Mouse (Mus musculus) Muller cell, postnatal 12 days (primary cell): Measurements from ENCODE around the gene Synj1.
A peak's percentile ranks its signal among the peaks of the same experiment; 100 is the strongest.

ENCODE experiments used
- DNase-seq: peaks from one replicate; pipeline ENCODE4 v3.0.0-alpha.2; 2015; ENCODE audit errors: inconsistent ontology term

Synj1 gene

DNA sequence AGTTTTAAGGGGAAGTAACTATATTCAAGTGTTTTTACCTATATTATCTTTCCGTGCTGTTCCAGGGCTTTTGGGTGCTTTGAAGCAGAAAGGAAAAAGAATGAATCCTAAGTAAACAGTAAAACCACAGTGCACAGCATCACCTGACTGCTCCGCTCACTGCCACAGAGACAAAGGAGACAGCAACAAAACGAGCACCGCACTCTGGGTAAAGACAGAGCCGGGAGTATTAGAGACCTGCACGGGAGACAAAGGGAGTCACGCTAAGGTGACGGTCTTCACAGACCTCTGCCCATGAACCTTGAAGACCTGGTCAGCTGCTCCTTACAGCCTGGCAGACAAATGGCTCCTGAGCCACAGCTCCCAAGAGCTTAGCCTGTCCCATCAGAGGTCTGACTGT, 64.1 kb downstream of the Synj1 start:
- no peak for DNase-seq

DNA sequence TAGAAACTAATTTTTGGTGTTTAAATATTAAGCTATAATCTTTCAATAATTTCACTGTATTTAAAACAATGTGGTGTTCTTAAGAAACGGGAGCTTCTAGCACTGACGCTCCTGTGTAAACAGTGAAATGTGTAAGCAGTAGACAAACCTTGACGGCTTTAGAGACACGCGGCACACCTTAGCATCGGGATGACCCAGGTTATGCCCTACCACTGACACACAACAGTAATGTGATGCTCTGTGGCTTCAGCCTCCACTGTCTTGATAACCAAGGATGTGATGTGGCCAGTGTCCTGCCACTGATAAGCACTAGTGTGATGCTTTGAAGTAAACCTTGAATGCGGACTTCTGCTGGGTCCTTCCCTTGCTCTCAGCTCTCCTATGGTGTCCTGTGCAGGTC, 69.9 kb downstream of the Synj1 start:
- no peak for DNase-seq

DNA sequence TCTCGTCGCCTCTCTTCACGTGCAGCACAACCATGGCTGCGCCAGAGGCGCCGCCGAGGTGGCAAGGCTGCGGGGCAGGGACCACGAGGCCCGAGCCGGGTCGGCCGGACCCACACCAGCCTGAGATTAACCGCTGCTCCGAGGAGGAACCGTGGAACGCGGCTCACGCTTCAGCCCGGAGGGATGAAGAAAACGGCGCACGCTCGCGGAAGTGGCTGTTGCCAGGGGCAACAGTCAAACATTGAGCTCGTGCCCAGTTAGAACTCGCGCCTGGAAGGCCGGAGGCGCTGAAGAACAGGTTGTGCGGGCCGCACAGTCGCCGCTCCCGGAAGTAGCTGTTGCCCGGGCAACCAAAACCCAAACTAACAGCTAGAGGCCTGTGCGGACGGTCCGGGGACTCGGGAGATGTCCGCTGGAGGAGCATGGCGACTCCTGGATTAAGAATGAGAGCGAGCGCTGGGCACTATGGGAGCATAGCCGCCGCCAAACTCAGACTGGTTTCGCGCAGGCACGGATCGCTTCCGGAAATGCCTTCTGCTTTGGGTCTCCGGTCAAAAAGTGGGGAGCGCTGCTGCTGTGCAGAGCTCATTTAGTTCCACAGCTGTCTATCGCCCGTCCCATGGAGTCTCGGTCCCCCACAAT, 76.3 kb downstream of the Synj1 start, which contains the start of gene Cfap298:
Gene Cfap298 (minus strand): TSS at position 428 of the 642 bp plus-strand sequence.
- DNase-seq, result peak; percentile 95

DNA sequence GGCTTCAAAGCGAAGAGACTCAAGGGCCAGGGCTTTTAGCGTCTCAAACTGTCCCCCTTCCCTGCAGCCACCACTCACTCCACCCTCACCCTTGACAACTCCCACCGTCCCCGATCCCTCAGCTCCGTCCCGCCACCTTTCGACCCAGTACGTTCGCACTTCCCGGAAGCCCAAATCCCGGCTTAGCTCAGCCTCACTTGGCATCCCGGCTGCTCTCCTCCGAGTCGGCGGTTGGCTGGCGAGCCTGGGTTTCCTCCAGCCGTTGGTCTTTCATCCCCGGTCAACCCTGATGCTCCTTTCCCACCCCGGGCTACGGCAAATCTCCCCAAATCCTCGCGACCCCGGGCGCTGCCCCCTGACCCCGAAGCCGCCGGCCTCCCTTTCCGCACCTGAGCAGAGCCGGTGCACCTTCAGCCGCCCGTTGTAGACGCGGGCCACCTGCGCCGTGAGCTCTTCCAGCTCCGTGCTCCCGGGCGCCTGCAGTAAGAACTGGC, 76.9 kb downstream of the Synj1 start:
- DNase-seq, result peak; percentile 76

DNA sequence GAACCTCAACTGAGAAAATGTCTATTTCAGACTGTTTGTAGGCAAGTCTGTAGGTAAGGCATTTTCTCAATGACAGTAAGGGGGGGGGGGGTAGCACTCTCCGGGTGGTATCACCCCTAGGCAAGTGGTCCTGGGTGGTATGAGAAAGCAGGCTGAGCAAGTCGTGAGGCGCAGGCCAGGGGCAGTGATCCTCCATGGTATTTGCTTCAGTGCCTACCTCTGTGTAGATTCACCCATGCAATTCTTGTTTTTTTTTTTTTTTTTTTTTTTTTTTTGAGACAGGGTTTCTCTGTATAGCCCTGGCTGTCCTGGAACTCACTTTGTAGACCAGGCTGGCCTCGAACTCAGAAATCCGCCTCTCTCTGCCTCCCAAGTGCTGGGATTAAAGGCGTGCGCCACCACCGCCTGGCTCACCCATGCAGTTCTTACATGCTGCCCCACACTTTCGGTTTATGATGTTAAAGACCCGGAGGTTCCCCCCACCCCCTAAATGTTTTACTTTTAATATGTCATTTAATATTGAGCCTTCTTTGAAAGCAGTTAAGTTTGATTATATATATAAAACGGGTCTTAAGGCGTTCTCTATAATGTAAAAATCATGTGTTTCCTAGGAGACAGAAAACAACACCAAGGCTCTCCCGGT, 77.5 kb downstream of the Synj1 start:
- no peak for DNase-seq

DNA sequence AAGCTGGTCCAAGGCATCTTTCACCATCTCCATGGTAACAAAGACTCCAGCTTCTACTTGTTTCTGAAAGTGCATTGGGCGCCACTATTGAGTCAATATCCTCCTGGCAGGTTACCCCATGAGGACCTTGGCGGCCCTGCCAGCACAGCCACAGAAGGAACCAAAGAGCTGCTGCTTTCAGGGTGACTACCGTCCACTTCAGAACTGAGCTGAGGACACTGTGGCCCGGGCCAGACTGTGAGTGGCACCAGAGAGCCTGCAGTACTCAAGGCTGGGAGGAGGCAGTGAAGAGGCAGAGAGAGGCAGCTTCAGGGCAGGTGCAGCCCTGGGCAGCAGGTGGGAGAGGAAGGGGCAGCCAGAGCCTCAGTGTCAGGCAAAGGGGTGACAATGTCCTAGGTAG, 83.7 kb downstream of the Synj1 start:
- DNase-seq, result no peak

DNA sequence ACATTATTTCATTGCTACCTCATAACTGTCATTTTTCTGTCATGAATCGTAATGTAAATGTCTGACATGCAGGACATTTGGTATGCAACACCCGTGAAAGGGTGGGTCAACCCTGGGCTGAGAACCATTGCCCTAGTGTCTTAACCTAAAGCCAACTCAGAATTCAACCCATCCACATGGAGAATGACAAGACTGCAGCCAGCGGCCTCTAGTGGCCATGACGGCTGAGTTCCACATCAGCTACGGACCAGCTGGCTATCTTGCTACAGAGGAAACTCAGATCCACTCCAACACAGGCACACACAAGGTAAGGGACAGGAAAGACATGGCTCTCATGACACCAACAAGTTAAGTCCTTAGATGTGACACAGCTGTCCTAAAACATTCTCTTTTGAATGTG, 85.6 kb downstream of the Synj1 start:
- DNase-seq, result peak; percentile 46

DNA sequence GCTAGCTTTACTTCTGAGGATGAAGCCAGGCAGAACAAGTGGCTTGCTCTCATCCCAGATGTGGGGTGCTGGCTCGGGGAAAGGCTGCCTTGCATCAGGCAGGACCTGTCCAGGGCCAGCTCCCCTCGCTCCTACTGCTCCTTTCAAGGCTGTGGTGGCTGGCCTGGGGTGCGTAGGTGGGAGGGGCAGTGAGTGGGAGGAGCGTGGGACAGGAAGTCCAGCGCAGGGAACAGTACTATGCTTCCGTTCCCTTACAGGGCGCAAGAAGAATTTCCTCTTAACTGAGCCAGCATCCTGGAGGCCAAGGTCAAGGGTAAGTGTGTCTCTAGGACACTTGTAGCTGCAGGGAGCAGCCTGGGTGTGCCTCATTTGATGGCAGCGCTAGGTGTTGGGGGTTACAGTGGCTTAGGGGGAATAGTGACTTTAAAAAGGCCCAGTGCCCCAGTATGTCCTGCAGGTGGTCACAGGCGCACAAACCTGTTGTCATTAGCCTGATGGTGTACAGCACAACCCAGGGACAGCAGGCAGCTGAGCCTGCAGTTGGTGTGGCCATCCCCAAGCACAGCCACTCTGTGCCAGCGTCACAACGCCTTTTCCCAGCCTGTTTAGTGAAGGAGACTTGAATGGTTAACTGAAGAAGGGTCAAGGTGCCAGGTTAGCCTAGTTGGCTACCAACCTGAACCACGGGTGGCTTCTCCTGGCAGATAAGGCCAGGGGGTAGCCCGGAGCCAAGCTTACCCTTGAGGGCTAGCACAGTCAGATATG, 86.3 kb downstream of the Synj1 start:
- DNase-seq, result no peak

DNA sequence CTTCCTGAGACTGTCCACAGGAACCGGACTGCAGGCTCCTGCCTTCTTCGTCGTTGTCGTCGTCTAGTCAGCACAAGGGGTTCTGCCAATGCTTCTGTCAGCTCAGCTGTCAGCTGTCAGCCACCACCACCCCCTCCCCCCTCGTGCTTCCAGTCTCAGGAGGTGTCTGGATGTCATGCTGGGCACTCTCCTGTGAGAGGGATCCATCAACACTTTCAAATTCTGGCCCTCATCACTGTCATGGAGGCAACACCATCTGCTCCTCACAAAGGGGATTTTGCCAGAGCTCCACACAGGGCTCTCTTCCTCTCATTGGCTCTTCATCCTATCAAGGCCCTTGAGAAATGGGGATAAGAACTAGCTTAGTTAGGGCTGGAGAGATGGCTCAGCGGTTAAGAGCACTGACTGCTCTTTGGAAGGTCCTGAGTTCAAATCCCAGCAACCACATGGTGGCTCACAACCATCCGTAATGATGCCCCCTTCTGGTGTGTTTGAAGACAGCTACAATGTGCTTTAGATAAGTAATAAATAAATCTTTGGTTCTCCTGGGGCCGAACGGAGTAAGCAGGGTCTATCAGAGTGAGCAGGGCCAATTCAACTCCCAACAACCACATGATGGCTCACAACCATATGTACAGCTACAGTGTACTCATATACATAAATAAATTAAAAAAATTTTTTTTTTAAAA, 89.5 kb downstream of the Synj1 start:
- DNase-seq, result no peak

DNA sequence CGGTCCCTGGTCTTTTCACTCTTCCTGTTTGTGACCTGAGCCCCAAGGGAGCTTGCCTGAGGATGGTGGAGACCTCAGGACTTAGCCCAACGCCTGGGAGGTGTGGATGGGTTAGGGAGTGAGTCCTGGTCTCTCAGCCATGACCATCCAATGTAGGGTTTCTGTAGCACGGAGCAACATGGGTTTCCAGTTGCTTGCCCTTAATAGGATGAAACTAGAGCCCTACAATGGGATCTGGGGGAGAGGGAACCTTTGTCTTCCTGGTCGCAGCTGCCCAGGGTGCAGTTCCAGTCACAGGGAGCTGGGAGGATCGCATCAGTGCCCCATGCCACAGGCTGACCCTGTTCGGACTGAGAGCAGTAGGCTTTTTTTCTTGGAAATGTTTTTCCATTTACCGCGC, 94.0 kb downstream of the Synj1 start:
- DNase-seq, result no peak

DNA sequence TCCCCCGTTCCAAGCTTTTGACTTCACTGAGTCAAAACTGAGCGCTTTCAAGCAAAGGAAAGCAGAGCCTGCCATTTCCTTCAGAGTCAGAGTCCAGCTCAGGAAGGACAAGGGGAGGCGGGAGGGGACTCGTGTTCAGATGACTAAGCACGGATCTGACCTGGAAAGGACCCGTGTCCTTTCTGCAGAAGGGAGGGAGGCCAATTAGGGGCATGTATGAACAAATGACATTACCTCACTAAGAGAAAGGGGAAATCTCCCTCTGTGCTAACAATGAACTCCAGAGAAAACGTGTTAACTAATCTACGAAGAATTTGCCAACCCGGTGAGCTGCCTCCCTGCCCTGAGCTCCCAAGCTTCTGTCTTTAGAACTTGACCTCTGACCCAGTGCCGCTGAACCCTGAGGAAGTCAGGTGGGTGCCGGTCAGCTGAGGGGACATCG, 95.0 kb downstream of the Synj1 start:
- DNase-seq, result peak; percentile 85

DNA sequence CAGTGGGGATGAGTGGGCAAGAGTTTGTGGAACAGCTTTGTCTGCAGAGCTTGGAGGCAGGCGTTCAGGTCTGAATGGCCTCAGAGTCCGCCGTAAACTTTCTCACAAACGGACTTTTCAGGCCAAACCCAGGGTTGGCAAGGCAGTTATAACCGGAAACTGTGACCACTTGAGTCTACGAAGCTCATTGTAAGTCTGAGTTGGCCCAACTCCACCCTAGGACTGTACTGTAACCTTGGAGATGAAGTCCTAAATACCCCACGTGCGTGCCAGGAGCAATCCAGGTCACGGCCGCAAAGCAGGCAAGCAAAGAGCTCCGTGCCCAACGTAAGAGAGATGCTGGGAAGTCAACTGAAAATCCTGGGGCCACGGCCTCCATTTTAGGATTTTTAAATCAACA, 99.3 kb downstream of the Synj1 start:
- peak; percentile 83 for DNase-seq

DNA sequence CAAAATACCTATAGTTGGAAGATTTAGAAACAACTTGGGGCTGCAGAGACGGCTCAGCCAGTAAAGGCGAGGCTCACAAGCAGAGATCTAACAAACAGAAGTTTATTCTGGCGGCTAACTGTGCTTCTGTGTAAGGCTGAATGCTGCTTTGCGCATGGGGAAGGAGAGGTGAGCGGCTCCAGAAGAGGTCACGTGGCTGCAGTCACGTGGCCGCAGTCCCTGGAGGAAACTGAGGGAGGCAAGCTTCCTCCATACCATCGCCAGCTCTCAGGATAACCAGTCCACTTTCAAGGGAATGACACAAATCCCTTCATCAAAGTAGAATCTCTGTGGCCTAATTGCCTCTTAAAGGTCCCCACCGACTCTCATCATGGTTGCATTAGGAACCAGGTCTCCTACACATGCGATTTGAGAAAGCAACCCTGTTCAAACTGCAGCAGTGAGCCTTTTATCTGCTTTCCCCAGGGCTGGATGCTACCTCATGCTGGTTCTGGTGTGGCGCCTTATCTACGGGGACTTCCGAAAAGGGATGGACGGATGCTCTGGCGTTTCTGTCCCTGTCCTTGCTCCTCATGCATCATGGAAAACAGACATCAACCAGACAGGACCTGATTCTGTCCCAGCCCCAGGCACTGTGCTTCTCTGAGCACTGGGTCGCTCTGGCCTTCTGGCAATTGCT, 100.1 kb downstream of the Synj1 start:
- DNase-seq, result no peak

DNA sequence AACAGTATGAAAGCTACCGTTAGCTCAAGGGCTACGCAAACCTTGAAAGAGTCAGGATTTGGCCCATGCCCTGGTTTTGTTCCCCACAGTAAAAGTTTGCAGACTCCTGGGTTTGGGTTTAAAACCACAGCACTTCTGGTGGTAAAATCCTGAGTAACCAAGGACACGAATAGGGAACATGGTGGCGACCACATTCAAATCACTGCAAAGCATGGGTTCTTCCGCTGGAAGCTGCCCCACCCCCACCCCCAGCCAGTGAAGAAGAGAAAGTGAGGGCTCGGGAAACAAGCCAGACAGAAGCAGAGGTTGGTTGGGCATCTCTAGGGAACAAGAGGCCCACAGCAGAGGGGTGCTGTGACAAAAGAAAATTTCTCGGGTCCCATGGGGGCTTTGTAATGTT, 103.9 kb downstream of the Synj1 start:
- DNase-seq, result no peak

DNA sequence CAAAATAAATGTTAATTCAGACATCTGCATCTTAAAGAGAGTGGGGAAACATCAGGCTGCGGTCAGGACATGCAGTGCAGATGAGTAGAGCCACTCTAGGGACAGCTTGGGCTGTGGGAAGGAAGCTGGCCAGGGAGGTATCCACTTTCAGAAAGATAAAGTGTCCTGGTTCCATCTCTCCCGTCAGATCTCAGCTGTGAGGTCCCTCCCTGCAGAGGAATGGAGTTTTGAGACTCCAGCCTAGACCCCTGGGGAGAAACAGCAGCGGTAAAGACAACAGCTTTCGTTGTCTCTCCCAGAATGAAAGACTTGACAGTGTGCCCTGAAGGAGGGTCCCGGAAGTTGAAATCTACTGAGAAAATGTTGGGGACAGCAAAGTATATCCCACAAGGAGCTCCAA, 107.8 kb downstream of the Synj1 start:
- no peak for DNase-seq

DNA sequence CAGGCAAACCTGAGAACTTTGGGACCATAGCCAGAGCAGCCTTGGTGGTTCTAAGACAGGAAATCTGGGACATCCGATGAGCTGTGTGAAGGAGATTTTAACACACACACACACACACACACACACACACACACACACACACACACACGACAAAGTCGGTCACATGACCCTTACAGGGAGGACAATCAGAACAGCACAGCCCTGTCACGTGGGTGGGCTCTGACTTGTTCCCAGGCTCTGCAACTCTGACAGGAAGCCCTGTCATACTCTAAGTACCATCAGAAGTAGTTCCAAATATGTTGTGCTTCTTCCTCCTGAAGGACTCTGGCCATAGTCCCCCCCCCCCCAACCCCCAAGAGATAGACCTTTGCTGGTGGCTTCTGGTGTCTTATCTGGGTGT, 109.7 kb downstream of the Synj1 start:
- no peak for DNase-seq

DNA sequence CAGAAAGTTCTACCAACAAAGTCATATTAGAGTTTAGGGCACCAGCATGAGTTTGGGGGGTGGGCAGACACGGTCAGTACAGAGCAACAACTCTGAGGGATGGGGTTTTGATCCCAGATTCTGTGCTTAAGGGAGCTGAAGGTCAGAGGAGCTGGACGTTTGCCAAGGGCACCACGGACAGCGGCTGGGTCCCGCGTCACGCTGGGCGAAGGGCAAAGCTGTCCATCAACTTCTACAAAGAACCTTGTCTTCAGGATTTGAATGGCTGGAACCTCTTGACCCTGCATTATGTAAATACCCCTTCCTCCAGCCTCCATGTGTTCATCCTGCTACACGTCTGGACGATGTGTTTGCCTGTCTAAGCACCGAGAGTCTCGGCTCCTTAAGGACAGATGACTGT, 111.6 kb downstream of the Synj1 start:
- DNase-seq, result no peak

DNA sequence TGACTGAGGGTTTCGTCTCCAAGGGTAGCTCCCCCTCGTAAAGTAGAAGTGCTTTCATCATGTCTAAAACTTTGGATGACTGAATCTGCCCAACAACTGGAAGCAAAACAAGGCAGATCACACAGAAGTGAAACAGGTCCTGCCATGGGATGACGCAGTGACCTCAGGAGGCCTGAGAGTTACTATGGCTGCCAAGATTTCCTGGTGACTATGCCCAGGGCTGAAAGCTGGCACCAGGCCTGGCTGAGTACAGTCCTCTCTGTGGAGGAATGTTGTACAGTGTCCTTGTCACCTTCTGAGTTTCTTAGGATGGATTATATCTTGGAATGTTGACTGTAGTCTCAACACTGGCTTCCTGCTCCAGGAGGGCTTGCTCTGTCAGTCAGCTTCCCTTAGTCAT, 113.5 kb downstream of the Synj1 start:
- DNase-seq, result peak; percentile 67

DNA sequence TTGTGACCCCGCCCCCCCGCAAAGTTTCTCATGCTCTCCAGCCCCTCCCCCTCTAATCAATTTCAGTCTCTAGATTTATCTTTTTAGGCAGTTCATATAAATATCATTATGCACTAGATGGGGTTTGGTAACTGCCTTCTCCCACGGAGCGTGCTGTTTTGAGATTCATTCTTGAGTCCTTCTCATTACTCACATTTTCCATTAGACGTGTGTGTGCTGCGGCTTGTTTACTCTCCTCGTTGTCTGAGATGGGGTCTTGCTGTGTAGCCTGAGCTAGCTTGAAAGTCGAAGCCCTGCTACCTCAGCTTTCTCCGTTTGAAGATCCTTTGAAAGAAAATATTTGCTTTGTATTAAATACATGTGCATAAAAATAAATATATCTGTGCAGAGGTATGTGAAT, 117.3 kb downstream of the Synj1 start:
- no peak for DNase-seq

DNA sequence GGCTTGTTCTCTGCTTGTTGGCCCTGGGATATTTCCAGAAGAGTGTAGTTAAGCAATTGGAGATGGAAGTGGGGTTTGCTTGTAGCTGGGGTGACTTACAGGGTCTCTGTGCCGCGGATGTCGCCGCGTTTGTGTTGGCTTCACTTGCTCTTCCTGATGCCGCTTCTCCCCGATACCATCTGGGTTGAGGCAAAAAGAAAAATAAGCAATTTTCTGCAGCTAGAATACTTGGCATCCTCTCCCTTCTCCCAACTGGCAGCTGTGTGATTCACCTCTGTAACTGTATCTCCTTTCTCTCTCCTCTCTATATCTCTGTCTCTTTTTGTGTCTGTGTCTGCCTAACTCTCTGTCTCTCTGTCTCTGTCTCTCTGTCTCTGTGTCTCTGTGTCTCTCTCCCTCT, 118.1 kb downstream of the Synj1 start:
- DNase-seq, result no peak

DNA sequence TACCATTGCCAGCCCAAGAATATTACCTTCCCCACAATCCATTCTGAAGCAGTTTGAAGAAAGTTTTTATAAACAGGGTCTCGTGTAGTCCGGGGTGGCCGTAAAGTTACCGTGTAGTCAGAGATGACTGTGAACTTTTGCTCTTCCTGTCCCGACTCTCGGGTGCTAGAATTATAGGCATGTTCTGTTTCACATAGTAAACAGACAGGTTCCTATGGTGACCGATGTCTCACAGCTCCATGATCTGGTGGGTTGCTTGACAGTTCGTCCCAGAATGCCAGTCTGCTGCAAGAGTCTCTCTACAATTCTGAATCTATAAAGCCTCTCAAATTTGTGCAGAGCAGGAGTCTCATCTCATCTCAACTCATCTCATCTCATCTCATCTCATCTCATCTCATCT, 119.0 kb downstream of the Synj1 start:
- no peak for DNase-seq

DNA sequence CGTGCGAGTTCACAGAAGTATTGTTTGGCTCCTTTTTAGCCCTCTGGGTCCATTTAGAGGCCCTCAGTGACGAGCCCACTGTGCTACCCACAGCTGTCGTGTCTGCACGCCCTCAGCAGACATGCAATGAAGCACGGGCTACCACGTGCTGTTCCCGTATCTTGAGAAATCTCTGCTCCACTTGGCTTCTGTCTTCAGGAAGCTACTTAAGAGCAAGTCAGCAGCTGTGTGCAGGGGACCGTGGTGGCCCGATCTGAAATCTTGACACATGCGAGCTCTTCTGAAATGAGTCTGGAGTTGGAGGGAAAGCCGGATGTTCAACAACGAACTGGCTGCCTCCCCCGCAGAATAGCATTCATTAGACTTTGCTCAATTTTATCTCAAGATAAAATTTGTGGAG, 119.5 kb downstream of the Synj1 start:
- DNase-seq, result no peak
